Mouse (Mus musculus): Measurements from ENCODE around the gene Irf2bp1. TPM values are rescaled to one million over a fixed set of nuclear protein-coding genes. Genes with fewer than 3 reads are reported as not detected.

Gene Irf2bp1
- polyA plus RNA-seq, 1 experiment, result 39.4 TPM

- H3K27me3 ChIP-seq (ENCODE audit: control insufficient read depth, insufficient read depth, insufficient read length), result no peaks in the 10 kb centered on the region
- no peaks in the 10 kb centered on the region for H3K79me3 ChIP-seq (ENCODE audit: low read depth)
- no peak overlapping the region for H3K4me3 ChIP-seq (ENCODE audit: insufficient read depth, poor library complexity, severe bottlenecking)
- no peaks in the 10 kb centered on the region for H3K79me2 ChIP-seq (ENCODE audit: control insufficient read depth, insufficient read depth)
- H3ac ChIP-seq (ENCODE audit: control insufficient read depth, insufficient read length, low read depth), result no peak overlapping the region
- peaks cover 14% of the 10 kb centered on the region for H3K36me3 ChIP-seq (ENCODE audit: control insufficient read depth, insufficient read depth)
- TF ChIP-seq CEBPB (IDR thresholded peaks at IDR 0.05; ENCODE audit: low read depth), result no peak
- no peak for TF ChIP-seq CTCF (IDR thresholded peaks at IDR 0.05; ENCODE audit: control insufficient read depth, insufficient read depth, insufficient read length)
- TF ChIP-seq MYOG (IDR thresholded peaks at IDR 0.05; ENCODE audit: control insufficient read depth, extremely low read depth, insufficient read length), result no peak
- no peak for TF ChIP-seq USF1 (IDR thresholded peaks at IDR 0.05; ENCODE audit: low read depth)
- TF ChIP-seq MAX (IDR thresholded peaks at IDR 0.05), result no peak
- TF ChIP-seq MYOD1 (IDR thresholded peaks at IDR 0.05; ENCODE audit: control insufficient read depth, insufficient read length, low read depth), result no peak
- no peak for TF ChIP-seq FOSL1 (IDR thresholded peaks at IDR 0.05; ENCODE audit: insufficient read depth, low read length, poor library complexity, severe bottlenecking)
These were observed 48.7 kb downstream of the Irf2bp1 start for GRCm38 (mm10) chr7:19052345-19053135.

DNA sequence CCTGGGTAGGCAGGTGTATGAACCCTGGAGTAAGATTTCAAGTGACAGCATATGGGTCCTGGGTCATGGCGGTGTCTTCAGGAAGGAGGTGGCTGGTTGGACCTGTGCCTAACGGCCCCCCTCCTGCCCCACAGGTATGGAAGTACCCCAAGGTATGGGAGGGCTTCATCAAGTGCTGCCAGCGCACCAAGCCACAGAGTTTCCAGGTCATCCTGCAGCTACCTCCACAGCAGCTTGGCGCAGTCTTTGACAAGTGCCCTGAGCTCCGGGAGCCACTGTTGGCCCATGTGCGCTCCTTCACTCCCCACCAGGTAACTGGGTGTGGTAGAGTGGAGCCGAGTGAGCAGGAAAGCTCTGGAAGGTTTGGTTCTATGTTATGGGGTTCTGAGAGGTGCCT is 49.3 kb downstream of the Irf2bp1 start:
- H3K36me3 ChIP-seq (ENCODE audit: control insufficient read depth, insufficient read depth), result peaks cover 14% of the 10 kb centered on the region
- no peaks in the 10 kb centered on the region for H3K79me3 ChIP-seq (ENCODE audit: low read depth)

DNA sequence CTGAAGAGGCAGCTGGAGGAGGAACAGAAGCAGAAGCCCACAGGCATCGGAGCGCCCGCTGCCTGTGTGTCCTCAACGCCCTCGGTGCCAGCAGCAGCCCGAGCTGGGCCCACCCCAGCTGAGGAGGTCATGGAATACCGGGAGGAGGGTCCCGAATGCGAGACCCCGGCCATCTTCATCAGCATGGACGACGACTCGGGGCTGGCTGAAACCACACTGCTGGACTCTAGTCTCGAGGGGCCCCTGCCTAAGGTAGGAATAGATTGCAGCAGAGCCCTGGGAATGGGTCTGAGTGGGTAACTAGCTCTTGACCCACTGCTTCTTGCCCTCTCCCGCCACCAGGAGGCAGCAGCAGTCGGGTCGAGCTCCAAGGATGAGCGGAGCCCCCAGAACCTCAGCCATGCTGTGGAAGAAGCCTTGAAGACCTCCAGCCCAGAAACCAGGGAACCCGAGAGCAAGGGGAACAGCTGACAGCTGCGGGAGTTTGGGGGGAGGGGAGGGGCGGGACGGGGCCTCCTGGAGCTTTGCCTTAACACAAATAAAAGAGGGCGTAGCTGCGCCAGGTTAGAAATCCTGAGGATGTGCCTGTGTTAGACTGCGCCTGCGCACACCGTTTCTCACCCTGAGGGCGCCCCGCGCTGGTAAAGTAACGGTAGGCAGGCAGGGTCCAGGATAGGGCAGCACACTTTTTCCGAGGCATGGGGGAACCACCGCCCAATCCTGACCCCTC is 50.4 kb downstream of the Irf2bp1 start, which contains the start of gene Rsph6a:
Rsph6a (plus strand) TSS at position 644 of the 730 bp plus-strand sequence.
- TF ChIP-seq MYOG (IDR thresholded peaks at IDR 0.05; ENCODE audit: control insufficient read depth, extremely low read depth, insufficient read length) (no peak), CTCF (IDR thresholded peaks at IDR 0.05; ENCODE audit: control insufficient read depth, insufficient read depth, insufficient read length) (peak; percentile 17), CEBPB (IDR thresholded peaks at IDR 0.05; ENCODE audit: low read depth) (no peak), MAX (IDR thresholded peaks at IDR 0.05) (no peak)
- Histone ChIP-seq H3K4me3 (ENCODE audit: insufficient read depth, poor library complexity, severe bottlenecking) (no peak within 1 kb of the TSS), H3K79me2 (ENCODE audit: control insufficient read depth, insufficient read depth) (no peaks in the 10 kb centered on the region), H3K79me3 (ENCODE audit: low read depth) (no peaks in the 10 kb centered on the region), H3ac (ENCODE audit: control insufficient read depth, insufficient read length, low read depth) (no peak within 1 kb of the TSS), H3K27me3 (ENCODE audit: control insufficient read depth, insufficient read depth, insufficient read length) (no peaks in the 10 kb centered on the region), H3K36me3 (ENCODE audit: control insufficient read depth, insufficient read depth) (peaks cover 12% of the 10 kb centered on the region)

More for the DNA sequence above, 49.3 kb downstream of the Irf2bp1 start:
- Histone ChIP-seq H3K79me2 (ENCODE audit: control insufficient read depth, insufficient read depth) (no peaks in the 10 kb centered on the region), H3ac (ENCODE audit: control insufficient read depth, insufficient read length, low read depth) (no peak overlapping the region), H3K27me3 (ENCODE audit: control insufficient read depth, insufficient read depth, insufficient read length) (no peaks in the 10 kb centered on the region), H3K4me3 (ENCODE audit: insufficient read depth, poor library complexity, severe bottlenecking) (no peak overlapping the region)
- TF ChIP-seq MAX (IDR thresholded peaks at IDR 0.05), result no peak
- no peak for TF ChIP-seq MYOD1 (IDR thresholded peaks at IDR 0.05; ENCODE audit: control insufficient read depth, insufficient read length, low read depth)
- no peak for TF ChIP-seq CEBPB (IDR thresholded peaks at IDR 0.05; ENCODE audit: low read depth)
- TF ChIP-seq FOSL1 (IDR thresholded peaks at IDR 0.05; ENCODE audit: insufficient read depth, low read length, poor library complexity, severe bottlenecking), result no peak
- TF ChIP-seq MYOG (IDR thresholded peaks at IDR 0.05; ENCODE audit: control insufficient read depth, extremely low read depth, insufficient read length), result no peak
- no peak for TF ChIP-seq USF1 (IDR thresholded peaks at IDR 0.05; ENCODE audit: low read depth)
- TF ChIP-seq CTCF (IDR thresholded peaks at IDR 0.05; ENCODE audit: control insufficient read depth, insufficient read depth, insufficient read length), result no peak

DNA sequence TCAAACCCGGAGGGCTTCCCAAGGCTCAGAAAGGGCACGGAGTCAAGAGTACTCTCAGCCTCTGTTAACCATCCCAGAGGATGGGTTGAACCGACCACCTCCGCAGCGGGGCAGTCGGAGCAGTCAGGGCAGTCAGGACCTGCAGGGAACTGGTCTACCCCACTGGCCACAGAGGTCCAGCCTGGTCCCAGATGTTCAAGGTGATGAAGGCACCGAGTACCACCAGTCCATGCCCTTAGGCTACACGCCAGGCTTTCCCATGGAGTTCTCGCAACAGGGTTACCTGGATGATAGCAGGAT is 50.9 kb downstream of the Irf2bp1 start:
- no peak for TF ChIP-seq MYOG (IDR thresholded peaks at IDR 0.05; ENCODE audit: control insufficient read depth, extremely low read depth, insufficient read length)
- TF ChIP-seq CTCF (IDR thresholded peaks at IDR 0.05; ENCODE audit: control insufficient read depth, insufficient read depth, insufficient read length), result no peak
- no peak for TF ChIP-seq FOSL1 (IDR thresholded peaks at IDR 0.05; ENCODE audit: insufficient read depth, low read length, poor library complexity, severe bottlenecking)
- TF ChIP-seq MAX (IDR thresholded peaks at IDR 0.05), result no peak
- TF ChIP-seq MYOD1 (IDR thresholded peaks at IDR 0.05; ENCODE audit: control insufficient read depth, insufficient read length, low read depth), result no peak
- TF ChIP-seq CEBPB (IDR thresholded peaks at IDR 0.05; ENCODE audit: low read depth), result no peak
- no peak for TF ChIP-seq USF1 (IDR thresholded peaks at IDR 0.05; ENCODE audit: low read depth)
- Histone ChIP-seq H3ac (ENCODE audit: control insufficient read depth, insufficient read length, low read depth) (no peak overlapping the region), H3K79me3 (ENCODE audit: low read depth) (no peaks in the 10 kb centered on the region), H3K4me3 (ENCODE audit: insufficient read depth, poor library complexity, severe bottlenecking) (no peak overlapping the region), H3K36me3 (ENCODE audit: control insufficient read depth, insufficient read depth) (peaks cover 11% of the 10 kb centered on the region), H3K79me2 (ENCODE audit: control insufficient read depth, insufficient read depth) (no peaks in the 10 kb centered on the region), H3K27me3 (ENCODE audit: control insufficient read depth, insufficient read depth, insufficient read length) (no peaks in the 10 kb centered on the region)

- Histone ChIP-seq H3ac (ENCODE audit: control insufficient read depth, insufficient read length, low read depth) (no peak overlapping the region), H3K36me3 (ENCODE audit: control insufficient read depth, insufficient read depth) (peaks cover 7% of the 10 kb centered on the region)
These were observed 51.3 kb downstream of the Irf2bp1 start for GRCm38 (mm10) chr7:19055108-19055507.

More at GRCm38 (mm10) chr7:19055108-19055507, 51.3 kb downstream of the Irf2bp1 start:
- no peak for TF ChIP-seq MYOD1 (IDR thresholded peaks at IDR 0.05; ENCODE audit: control insufficient read depth, insufficient read length, low read depth)
- TF ChIP-seq MAX (IDR thresholded peaks at IDR 0.05), result no peak
- TF ChIP-seq USF1 (IDR thresholded peaks at IDR 0.05; ENCODE audit: low read depth), result no peak
- no peak for TF ChIP-seq FOSL1 (IDR thresholded peaks at IDR 0.05; ENCODE audit: insufficient read depth, low read length, poor library complexity, severe bottlenecking)
- no peak for TF ChIP-seq CTCF (IDR thresholded peaks at IDR 0.05; ENCODE audit: control insufficient read depth, insufficient read depth, insufficient read length)
- TF ChIP-seq MYOG (IDR thresholded peaks at IDR 0.05; ENCODE audit: control insufficient read depth, extremely low read depth, insufficient read length), result no peak
- TF ChIP-seq CEBPB (IDR thresholded peaks at IDR 0.05; ENCODE audit: low read depth), result no peak
- Histone ChIP-seq H3K27me3 (ENCODE audit: control insufficient read depth, insufficient read depth, insufficient read length) (no peaks in the 10 kb centered on the region), H3K79me3 (ENCODE audit: low read depth) (no peaks in the 10 kb centered on the region), H3K79me2 (ENCODE audit: control insufficient read depth, insufficient read depth) (no peaks in the 10 kb centered on the region), H3K4me3 (ENCODE audit: insufficient read depth, poor library complexity, severe bottlenecking) (no peak overlapping the region)

Other genes starting within 250 kb of the Irf2bp1 start
- not detected for gene Psg19, start 205.5 kb upstream of the Irf2bp1 start, polyA plus RNA-seq (2012; fragmentation: generic; extraction: Trizol)
- gene Psg17, start 182.4 kb upstream of the Irf2bp1 start, polyA plus RNA-seq (2012; fragmentation: generic; extraction: Trizol), result not detected
- 0.18 TPM for gene Mill2, start 164.1 kb upstream of the Irf2bp1 start, polyA plus RNA-seq (2012; fragmentation: generic; extraction: Trizol)
- gene Pglyrp1, start 132.7 kb upstream of the Irf2bp1 start, polyA plus RNA-seq (2012; fragmentation: generic; extraction: Trizol), result 0.05 TPM
- gene Ccdc61, start 93.6 kb upstream of the Irf2bp1 start, polyA plus RNA-seq (2012; fragmentation: generic; extraction: Trizol), result 10.8 TPM
- 0.05 TPM for gene Nova2, start 78.2 kb upstream of the Irf2bp1 start, polyA plus RNA-seq (2012; fragmentation: generic; extraction: Trizol)
- not detected for gene Nanos2, start 16.6 kb upstream of the Irf2bp1 start, polyA plus RNA-seq (2012; fragmentation: generic; extraction: Trizol)
- 17.8 TPM for gene Mypop, start 12.8 kb upstream of the Irf2bp1 start, polyA plus RNA-seq (2012; fragmentation: generic; extraction: Trizol)
- 0.07 TPM for gene Foxa3, start 19.5 kb downstream of the Irf2bp1 start, polyA plus RNA-seq (2012; fragmentation: generic; extraction: Trizol)
- 84.8 TPM for gene Sympk, start 20.3 kb downstream of the Irf2bp1 start, polyA plus RNA-seq (2012; fragmentation: generic; extraction: Trizol)
- gene Rsph6a, start 50.6 kb downstream of the Irf2bp1 start, polyA plus RNA-seq (2012; fragmentation: generic; extraction: Trizol), result 0.09 TPM
- 83.1 TPM for gene Dmwd, start 72.2 kb downstream of the Irf2bp1 start, polyA plus RNA-seq (2012; fragmentation: generic; extraction: Trizol)
- 120 TPM for gene Dmpk, start 79.8 kb downstream of the Irf2bp1 start, polyA plus RNA-seq (2012; fragmentation: generic; extraction: Trizol)
- 1.6 TPM for gene Six5, start 90.5 kb downstream of the Irf2bp1 start, polyA plus RNA-seq (2012; fragmentation: generic; extraction: Trizol)
- gene Gm4969, start 114.3 kb downstream of the Irf2bp1 start, polyA plus RNA-seq (2012; fragmentation: generic; extraction: Trizol), result not detected
- 7.4 TPM for gene Fbxo46, start 115.8 kb downstream of the Irf2bp1 start, polyA plus RNA-seq (2012; fragmentation: generic; extraction: Trizol)
- 12.3 TPM for gene Qpctl, start 145.2 kb downstream of the Irf2bp1 start, polyA plus RNA-seq (2012; fragmentation: generic; extraction: Trizol)
- 255 TPM for gene Snrpd2, start 145.7 kb downstream of the Irf2bp1 start, polyA plus RNA-seq (2012; fragmentation: generic; extraction: Trizol)
- 0.43 TPM for gene Gipr, start 162.1 kb downstream of the Irf2bp1 start, polyA plus RNA-seq (2012; fragmentation: generic; extraction: Trizol)
- gene Eml2, start 172.4 kb downstream of the Irf2bp1 start, polyA plus RNA-seq (2012; fragmentation: generic; extraction: Trizol), result 16.4 TPM
- 0.05 TPM for gene Gpr4, start 208.5 kb downstream of the Irf2bp1 start, polyA plus RNA-seq (2012; fragmentation: generic; extraction: Trizol)
- 27.5 TPM for gene Opa3, start 224.3 kb downstream of the Irf2bp1 start, polyA plus RNA-seq (2012; fragmentation: generic; extraction: Trizol)